Mouse (Mus musculus) heart, postnatal 4 days (tissue): Measurements from ENCODE around the gene Fndc3a. TPM values are rescaled to one million over a fixed set of nuclear protein-coding genes. Genes with fewer than 3 reads are reported as not detected.
A peak's percentile ranks its signal among the peaks of the same experiment; 100 is the strongest.

Source experiments
- DNase-seq: peaks from one replicate; pipeline ENCODE4 v3.0.0; 2021
- total RNA-seq, 2 experiments: library from RNA; stranded (reverse); gene quantifications; 2 replicates each; pipeline ENCODE4 v1.2.3; 2021

Gene Fndc3a
- total RNA-seq, 2 experiments from 2014 or later: 19.0 to 22.6 TPM

DNA sequence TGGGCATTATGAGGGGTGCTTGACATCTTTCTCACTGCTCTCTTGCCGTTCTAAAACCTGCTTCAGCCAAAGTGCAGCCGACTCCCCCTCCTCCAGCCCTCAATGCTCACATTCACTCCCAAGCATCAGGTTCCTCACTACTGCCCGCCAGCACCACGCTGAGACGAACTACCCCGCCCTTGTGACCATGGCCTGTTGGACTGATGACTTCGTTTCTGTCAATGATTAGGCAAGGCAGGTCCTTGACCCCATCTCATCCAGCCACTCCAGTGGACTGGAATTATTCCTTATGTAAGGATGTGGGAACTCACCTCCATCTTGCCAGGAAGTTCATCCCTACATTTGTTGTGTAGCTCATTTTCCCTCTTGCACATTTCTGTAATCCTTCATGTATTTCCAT, 175.9 kb downstream of the Fndc3a start:
- DNase-seq: no peak

GRCm38 (mm10) chr14:72532028-72532917, 177.5 kb downstream of the Fndc3a start:
- DNase-seq: no peak

- DNase-seq: no peak
Measured at GRCm38 (mm10) chr14:72527126-72527525, 182.7 kb downstream of the Fndc3a start.

DNA sequence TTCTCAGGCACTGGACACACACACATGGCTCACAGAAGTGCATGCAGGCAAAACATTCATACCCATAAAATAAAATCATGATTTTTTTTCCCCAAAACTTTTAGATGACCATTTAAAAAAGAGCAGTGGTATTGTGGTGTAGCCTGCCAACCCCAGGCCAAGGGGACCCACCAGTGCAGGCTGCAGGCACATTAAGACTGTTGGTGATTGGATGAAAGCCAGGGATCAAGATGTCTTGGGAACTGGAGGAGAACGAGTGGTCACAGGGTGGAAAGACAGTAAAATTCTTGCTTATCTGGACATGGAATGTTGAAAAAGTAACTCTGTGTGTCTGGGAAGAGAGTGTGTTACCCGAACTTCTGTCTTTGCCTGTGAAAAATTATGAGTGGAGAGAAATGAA, 190.2 kb downstream of the Fndc3a start:
- DNase-seq: no peak

DNA sequence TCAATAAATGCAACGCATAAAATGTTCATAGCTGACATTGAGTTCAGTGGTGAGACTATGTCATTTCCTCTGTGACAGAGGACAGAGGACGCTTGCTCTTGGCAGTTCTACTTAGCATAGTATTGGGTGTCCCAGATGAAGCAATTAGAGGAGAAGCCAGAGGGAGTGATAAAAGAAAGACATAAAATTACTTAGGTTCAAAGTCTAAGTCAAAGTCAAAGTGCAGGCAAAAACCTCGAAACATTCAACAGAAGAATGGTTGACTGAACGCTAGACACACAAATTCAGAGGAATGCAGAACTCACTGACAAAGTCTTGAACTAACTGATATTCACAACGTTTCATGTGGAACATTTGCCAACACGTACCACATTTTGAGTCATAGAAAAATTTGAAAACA, 191.0 kb downstream of the Fndc3a start:
- no peak for DNase-seq

DNA sequence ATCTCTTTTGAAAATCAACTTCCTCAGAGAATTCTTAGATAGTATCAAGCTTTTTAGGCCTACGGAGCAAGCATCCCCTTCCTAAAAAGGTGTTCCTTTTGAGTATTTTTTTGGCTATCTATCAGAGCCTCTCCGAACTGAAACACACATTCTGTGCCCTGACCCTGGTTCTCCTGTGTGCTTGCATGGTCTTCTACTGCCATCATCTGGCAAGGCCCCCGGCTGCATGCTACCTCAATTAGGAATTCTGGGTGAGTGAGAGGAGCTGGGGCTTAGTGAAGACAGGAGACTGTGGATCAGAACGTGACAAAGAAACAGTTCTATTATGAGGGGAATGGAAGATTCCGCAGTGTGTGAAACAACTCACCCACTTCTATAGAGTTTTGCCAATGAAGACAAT, 193.4 kb downstream of the Fndc3a start:
- peak; percentile 70 for DNase-seq

DNA sequence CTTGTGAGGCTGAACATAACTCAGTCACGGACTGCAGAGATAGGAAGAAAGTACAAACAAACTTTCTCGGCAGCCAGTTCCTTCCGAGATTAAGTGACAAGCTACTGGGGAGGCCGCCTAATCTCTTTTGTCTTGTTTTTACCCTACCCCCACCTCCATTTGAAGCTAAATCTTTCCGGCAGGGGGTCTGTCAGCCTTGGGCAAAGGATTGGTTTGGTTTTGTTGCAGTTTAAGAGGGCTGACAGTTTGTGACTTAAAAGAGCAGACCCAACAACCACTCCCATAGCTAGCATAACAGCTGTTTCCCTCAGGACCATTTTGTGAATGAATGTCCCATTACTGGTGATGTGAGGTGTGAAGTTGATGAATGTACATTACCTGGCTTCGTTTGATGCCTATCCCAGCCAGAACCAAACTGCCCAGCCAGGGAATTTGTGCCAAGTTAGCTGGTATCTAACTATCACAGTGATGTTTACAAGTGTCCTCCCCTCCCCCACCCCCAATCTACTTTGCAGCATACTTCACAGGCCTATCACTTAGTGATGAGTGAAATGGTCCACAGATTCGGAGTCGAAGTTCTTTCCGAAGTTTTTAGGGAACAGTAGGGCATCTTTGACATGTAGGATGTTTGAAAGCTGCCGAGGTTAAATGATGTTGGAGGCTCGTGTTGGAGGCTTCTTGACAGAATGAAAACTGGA, 202.9 kb downstream of the Fndc3a start:
- no peak for DNase-seq

DNA sequence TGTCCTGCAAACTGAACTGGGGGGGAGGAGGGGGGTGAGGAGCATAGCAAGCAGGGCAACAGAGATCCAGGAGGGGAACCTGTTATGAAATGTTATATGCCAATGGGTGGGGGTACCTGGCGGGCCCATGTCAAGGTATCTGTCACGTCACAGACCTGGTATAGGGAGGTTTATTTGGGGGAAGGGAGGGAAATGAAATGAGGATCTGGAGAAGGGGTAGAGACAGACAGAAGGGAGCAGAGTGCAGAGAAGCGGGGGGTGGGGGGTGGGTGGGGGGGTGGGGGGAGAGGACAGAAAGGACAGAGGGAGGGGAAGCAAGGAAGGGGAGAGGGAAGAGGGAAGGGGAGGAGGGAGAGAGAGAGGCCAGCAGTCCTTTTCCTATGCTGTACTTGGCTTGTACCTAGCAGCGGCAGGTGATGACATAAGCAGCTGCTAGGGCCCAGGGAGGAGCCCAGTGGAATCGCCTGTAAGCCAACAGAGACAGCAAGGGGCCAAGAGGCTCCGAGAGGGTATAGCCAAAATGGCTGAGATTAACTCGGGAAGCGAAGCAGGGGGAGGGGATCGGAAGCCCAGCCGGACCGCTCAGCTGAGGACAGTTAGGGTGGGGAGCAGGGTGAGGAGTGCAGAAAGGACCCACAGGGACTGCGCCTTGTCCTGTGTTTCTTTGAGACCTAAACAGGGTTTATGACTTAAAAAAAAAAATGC, 203.6 kb downstream of the Fndc3a start:
- DNase-seq: peak; percentile 31

- DNase-seq: no peak
Measured at GRCm38 (mm10) chr14:72504985-72505384, 204.8 kb downstream of the Fndc3a start.

DNA sequence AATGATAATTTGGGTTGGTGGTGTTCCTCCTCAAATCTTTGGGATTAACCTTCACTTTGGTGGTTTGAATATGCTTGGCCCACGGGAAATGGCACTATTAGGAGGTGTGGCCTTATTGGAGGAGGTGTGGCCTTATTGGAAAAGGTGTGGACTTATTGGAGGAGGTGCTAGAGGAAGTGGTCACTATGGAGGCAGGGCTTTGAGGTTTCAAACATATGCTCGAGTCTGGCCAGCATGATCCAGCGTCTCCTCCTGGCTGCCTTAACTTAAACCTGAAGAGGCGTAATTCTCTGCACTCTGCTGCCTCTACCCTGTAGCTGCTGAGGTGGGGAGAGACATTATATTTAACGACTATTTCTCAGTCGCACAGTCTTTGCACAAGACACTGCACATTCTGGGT, 206.6 kb downstream of the Fndc3a start:
- no peak for DNase-seq

- no peak for DNase-seq
Measured at GRCm38 (mm10) chr14:72493775-72494174, 216.0 kb downstream of the Fndc3a start.

- no peak for DNase-seq
Measured at GRCm38 (mm10) chr14:72491738-72492137, 218.1 kb downstream of the Fndc3a start, which contains the start of gene Gm9195. Gene Gm9195, minus strand, starts transcription at chr14:72491838.

DNA sequence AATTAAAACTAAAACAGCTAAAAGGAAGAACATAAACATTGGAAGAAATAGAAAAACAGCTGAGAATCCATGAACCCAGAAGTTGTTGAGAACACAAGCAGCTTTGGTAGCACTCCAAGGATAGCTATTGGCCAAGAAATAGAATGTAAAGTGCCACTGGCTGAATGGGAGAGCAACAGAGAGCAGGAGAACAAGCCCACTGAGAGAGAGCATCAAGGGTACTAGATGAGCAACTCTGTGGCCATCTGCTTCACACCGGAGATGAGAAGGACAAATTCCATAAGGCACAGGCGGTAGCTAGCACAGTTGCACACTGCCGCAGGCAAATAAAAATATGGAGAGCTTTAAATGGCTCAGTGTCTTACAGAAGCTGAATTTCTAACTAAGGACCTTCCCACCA, 219.4 kb downstream of the Fndc3a start:
- no peak for DNase-seq

Other genes starting within 250 kb of the Fndc3a start
- gene Gm9195, start 218.2 kb downstream of the Fndc3a start, total RNA-seq: not detected